Mouse (Mus musculus): ENCODE results near the gene Cubn. TPM values are rescaled to one million over a fixed set of nuclear protein-coding genes. Genes with fewer than 3 reads are reported as not detected.

Gene Cubn
- total and polyA plus RNA-seq, 3 experiments = 0.03 TPM; not detected in 2

DNA sequence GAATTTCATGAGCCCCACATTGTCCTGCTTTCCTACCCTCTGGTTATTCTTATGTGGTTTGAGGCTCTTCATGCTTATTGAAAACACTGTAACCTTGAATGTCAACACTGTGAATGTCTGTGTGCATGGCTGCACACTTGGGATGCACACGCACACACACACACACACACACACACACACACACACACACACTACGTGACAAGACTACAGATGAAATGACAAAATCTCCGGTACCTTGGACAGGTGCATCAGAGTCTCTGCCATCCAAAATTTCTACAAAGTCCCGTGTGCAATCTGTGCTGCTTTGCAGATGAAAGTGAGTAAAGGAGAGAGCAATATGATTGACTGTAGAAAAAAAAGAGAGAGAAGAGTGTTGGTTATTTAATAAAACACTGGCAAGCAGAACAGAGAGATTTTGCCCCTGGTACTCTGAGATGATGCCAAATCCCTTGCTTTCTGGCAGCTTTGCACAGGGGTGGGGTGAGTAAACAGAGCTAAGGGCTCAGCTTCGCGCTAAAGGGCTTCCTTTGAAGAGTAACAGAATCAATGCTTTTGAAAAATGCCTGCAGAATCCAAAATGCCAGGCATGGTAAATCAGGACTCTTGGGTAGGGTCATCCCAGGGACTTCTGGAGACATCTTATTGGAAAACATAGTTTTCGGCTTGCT lies 133.6 kb downstream of the Cubn start:
- H3K27me3 ChIP-seq (ENCODE audit: control insufficient read depth in 1 of 2, insufficient read depth in 2 of 2, low read length in 2 of 2) = peaks cover 6 to 10% of the 10 kb centered on the region in 2 experiments; a peak in 3 of 4 replicates
- H3K79me2 ChIP-seq (ENCODE audit: control insufficient read depth, insufficient read depth, low read length, poor library complexity) = no peaks in the 10 kb centered on the region
- TF ChIP-seq KAT2A (conservative IDR thresholded peaks at IDR 0.05; ENCODE audit: low read depth, low read length) = no peak
- TF ChIP-seq CHD1 (IDR thresholded peaks at IDR 0.05; ENCODE audit: low read depth, low read length) = no peak
- no peak for TF ChIP-seq JUND (IDR thresholded peaks at IDR 0.05; ENCODE audit: low read depth, low read length)
- TF ChIP-seq RAD21 (IDR thresholded peaks at IDR 0.05; ENCODE audit: low read depth, low read length) = no peak
- TF ChIP-seq RCOR1 (IDR thresholded peaks at IDR 0.05; ENCODE audit: low read depth, low read length) = no peak
- no peak for TF ChIP-seq TBP (IDR thresholded peaks at IDR 0.05; ENCODE audit: low read depth, low read length)
- TF ChIP-seq ZMIZ1 (IDR thresholded peaks at IDR 0.05; ENCODE audit: low read depth, low read length) = no peak
- TF ChIP-seq CHD2 (IDR thresholded peaks at IDR 0.05; ENCODE audit: low read length) = no peak
- no peak for TF ChIP-seq E2F4 (IDR thresholded peaks at IDR 0.05; ENCODE audit: borderline replicate concordance, low read depth, low read length)
- TF ChIP-seq CTCF (IDR thresholded peaks at IDR 0.05 in 2 of 3, conservative IDR thresholded peaks at IDR 0.05 in 1 of 3; ENCODE audit: control insufficient read depth in 1 of 3, insufficient read depth in 1 of 3, low read depth in 2 of 3, low read length in 3 of 3, poor library complexity in 1 of 3, severe bottlenecking in 1 of 3) = no peak
- TF ChIP-seq MYB (IDR thresholded peaks at IDR 0.05; ENCODE audit: low read depth, low read length) = no peak
- TF ChIP-seq HCFC1 (IDR thresholded peaks at IDR 0.05; ENCODE audit: low read depth, low read length) = no peak
- TF ChIP-seq BHLHE40 (IDR thresholded peaks at IDR 0.05; ENCODE audit: borderline replicate concordance, low read depth, low read length) = no peak
- no peak for DNase-seq (ENCODE audit: low read depth, low spot score)
- H3K4me1 ChIP-seq (ENCODE audit: control insufficient read depth in 1 of 2, insufficient read depth in 2 of 2, low read length in 2 of 2) = no peaks in the 10 kb centered on the region
- H3K36me3 ChIP-seq (ENCODE audit: control insufficient read depth in 1 of 2, insufficient read depth in 2 of 2, low read length in 2 of 2) = no peaks in the 10 kb centered on the region
- no peak overlapping the region for H3K4me3 ChIP-seq (ENCODE audit: control insufficient read depth in 1 of 2, insufficient read depth in 1 of 2, low read depth in 2 of 2, low read length in 2 of 2)
- H3K9ac ChIP-seq (ENCODE audit: control insufficient read depth, low read depth, low read length, poor library complexity, severe bottlenecking) = no peak overlapping the region
- H3K27ac ChIP-seq (ENCODE audit: control insufficient read depth, low read depth, low read length) = no peak overlapping the region
- no peaks in the 10 kb centered on the region for H3K9me3 ChIP-seq (replicated peaks; ENCODE audit: insufficient read depth, low read length)

DNA sequence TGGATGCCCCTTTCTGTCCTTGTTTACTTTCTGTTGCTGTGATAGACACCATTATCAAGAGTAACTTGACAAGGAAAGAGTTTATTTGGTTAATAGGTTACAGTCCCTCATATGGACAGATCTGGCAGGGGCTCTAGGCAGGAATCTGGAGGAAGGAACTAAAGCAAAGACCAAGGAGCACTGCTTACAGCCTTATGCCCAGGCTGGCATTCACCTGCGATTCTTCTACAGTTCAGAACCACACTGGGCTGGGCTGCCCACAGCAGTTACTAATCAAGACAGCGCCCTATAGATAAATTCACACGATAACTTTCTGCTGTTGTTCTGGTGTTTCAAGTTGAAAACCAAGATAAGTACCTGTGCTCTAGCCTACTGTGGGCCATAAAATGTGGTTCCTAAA lies 138.8 kb downstream of the Cubn start:
- TF ChIP-seq ZMIZ1 (IDR thresholded peaks at IDR 0.05; ENCODE audit: low read depth, low read length) (no peak), ELF1 (IDR thresholded peaks at IDR 0.05; ENCODE audit: low read depth, low read length) (no peak), MAZ (IDR thresholded peaks at IDR 0.05; ENCODE audit: low read depth, low read length) (no peak), E2F4 (IDR thresholded peaks at IDR 0.05; ENCODE audit: borderline replicate concordance, low read depth, low read length) (no peak), RAD21 (IDR thresholded peaks at IDR 0.05; ENCODE audit: low read depth, low read length) (no peak), ZC3H11A (IDR thresholded peaks at IDR 0.05; ENCODE audit: low read depth, low read length) (no peak), NELFE (IDR thresholded peaks at IDR 0.05; ENCODE audit: low read depth, low read length) (no peak), POLR2AphosphoS5 (IDR thresholded peaks at IDR 0.05; ENCODE audit: borderline replicate concordance, low read depth, low read length) (no peak), BHLHE40 (IDR thresholded peaks at IDR 0.05; ENCODE audit: borderline replicate concordance, low read depth, low read length) (no peak), MYB (IDR thresholded peaks at IDR 0.05; ENCODE audit: low read depth, low read length) (no peak), MAX (IDR thresholded peaks at IDR 0.05; ENCODE audit: low read length) (no peak), CHD2 (IDR thresholded peaks at IDR 0.05; ENCODE audit: low read length) (no peak), GABPA (IDR thresholded peaks at IDR 0.05; ENCODE audit: low read depth, low read length) (no peak), ZNF384 (IDR thresholded peaks at IDR 0.05; ENCODE audit: low read depth, low read length) (no peak), TBP (IDR thresholded peaks at IDR 0.05; ENCODE audit: low read depth, low read length) (no peak), RCOR1 (IDR thresholded peaks at IDR 0.05; ENCODE audit: low read depth, low read length) (no peak), SMC3 (IDR thresholded peaks at IDR 0.05; ENCODE audit: low read depth, low read length) (no peak), POLR2AphosphoS2 (IDR thresholded peaks at IDR 0.05; ENCODE audit: low read length) (no peak), CTCF (IDR thresholded peaks at IDR 0.05 in 2 of 3, conservative IDR thresholded peaks at IDR 0.05 in 1 of 3; ENCODE audit: control insufficient read depth in 1 of 3, insufficient read depth in 1 of 3, low read depth in 2 of 3, low read length in 3 of 3, poor library complexity in 1 of 3, severe bottlenecking in 1 of 3) (no peak), NRF1 (IDR thresholded peaks at IDR 0.05; ENCODE audit: insufficient read depth, low read depth, low read length, poor library complexity, severe bottlenecking) (no peak)
- H3K27ac ChIP-seq (ENCODE audit: control insufficient read depth, low read depth, low read length) = no peak overlapping the region
- no peaks in the 10 kb centered on the region for H3K9me3 ChIP-seq (replicated peaks; ENCODE audit: insufficient read depth, low read length)
- H3K79me2 ChIP-seq (ENCODE audit: control insufficient read depth, insufficient read depth, low read length, poor library complexity) = no peaks in the 10 kb centered on the region
- peaks cover 2 to 7% of the 10 kb centered on the region in 2 experiments for H3K27me3 ChIP-seq (ENCODE audit: control insufficient read depth in 1 of 2, insufficient read depth in 2 of 2, low read length in 2 of 2)
- no peak overlapping the region for H3K9ac ChIP-seq (ENCODE audit: control insufficient read depth, low read depth, low read length, poor library complexity, severe bottlenecking)
- H3K4me3 ChIP-seq (ENCODE audit: control insufficient read depth in 1 of 2, insufficient read depth in 1 of 2, low read depth in 2 of 2, low read length in 2 of 2) = no peak overlapping the region
- no peaks in the 10 kb centered on the region for H3K36me3 ChIP-seq (ENCODE audit: control insufficient read depth in 1 of 2, insufficient read depth in 2 of 2, low read length in 2 of 2)
- DNase-seq (ENCODE audit: low read depth, low spot score) = no peak
- H3K4me1 ChIP-seq (ENCODE audit: control insufficient read depth in 1 of 2, insufficient read depth in 2 of 2, low read length in 2 of 2) = no peaks in the 10 kb centered on the region
